Mouse (Mus musculus) monocyte, adult 59 days (primary cell): ENCODE data around the gene Chadl. TPM values are rescaled to one million over a fixed set of nuclear protein-coding genes. Genes with fewer than 3 reads are reported as not detected.

Experiments
- total RNA-seq, 2 experiments: library from RNA; stranded (reverse); gene quantifications; one replicate each; pipeline ENCODE4 v1.2.4; 2023

Gene Chadl
- not detected for total RNA-seq

GRCm38 (mm10) chr15:81697175-81697574, at the start of gene Chadl:
TSS of gene Chadl (minus strand) at chr15:81697287.

GRCm38 (mm10) chr15:81744992-81745600, 48.0 kb upstream of the Chadl start, which contains the start of the genes Zc3h7b and Rangap1:
TSS of gene Zc3h7b (plus strand) at chr15:81745057.
TSS of gene Rangap1 (minus strand) at chr15:81745530.

GRCm38 (mm10) chr15:81663697-81664561, 33.2 kb downstream of the Chadl start, which contains the start of gene L3mbtl2:
TSS of gene L3mbtl2 (plus strand) at chr15:81663889.

Other genes with a start within 250 kb of the Chadl start
- 10 to 100 TPM; 75.0 to 77.8 TPM for gene Rbx1, start 231.0 kb downstream of the Chadl start, total RNA-seq
- gene Ep300, start 111.9 kb downstream of the Chadl start, total RNA-seq, result 100 to 1,000 TPM; 174 to 196 TPM
- 10 to 100 TPM; 17.6 to 19.5 TPM for gene L3mbtl2, start 33.4 kb downstream of the Chadl start, total RNA-seq
- 10 to 100 TPM; 13.9 to 15.0 TPM for gene Zc3h7b, start 47.8 kb upstream of the Chadl start, total RNA-seq
- gene Rangap1, start 48.2 kb upstream of the Chadl start, total RNA-seq, result 10 to 100 TPM; 32.4 to 33.7 TPM
- gene Tef, start 105.1 kb upstream of the Chadl start, total RNA-seq, result 10 to 100 TPM; 21.3 to 29.3 TPM
- 10 to 100 TPM; 77.5 to 90.4 TPM for gene Tob2, start 161.5 kb upstream of the Chadl start, total RNA-seq
- gene Phf5a, start 174.6 kb upstream of the Chadl start, total RNA-seq, result 10 to 100 TPM; 41.4 to 47.2 TPM
- 100 to 1,000 TPM; 113 to 117 TPM for gene Aco2, start 175.0 kb upstream of the Chadl start, total RNA-seq
- 1 to 10 TPM; 5.0 to 8.0 TPM for gene Polr3h, start 229.0 kb upstream of the Chadl start, total RNA-seq
- not detected for gene Csdc2, start 239.5 kb upstream of the Chadl start, total RNA-seq